14 mouse cellular contexts compared by ENCODE assay signal in genomic region chr7:81854568-81855307, GRCm38 (mm10). TPM values are rescaled to one million over a fixed set of nuclear protein-coding genes. Genes with fewer than 3 reads are reported as not detected.
DNase-seq lines count a peak whose midpoint lies in the region; ATAC-seq and TF ChIP-seq lines count a peak whose summit lies in the region.
"Had no signal": no experiment of that assay in that cellular context is flagged by ENCODE, and none has a peak within 500 bp of the region (broad histone marks: within the 10 kb centered on the region; RNA-seq: fewer than 3 reads in every experiment).

No protein-coding gene starts in this region.

- no peak overlapping the region for H3K4me3 ChIP-seq in embryonic facial prominence, embryonic 14.5 days (ENCODE audit: low read depth, low read length)
- no peak overlapping the region for H3K4me3 ChIP-seq in embryonic facial prominence, embryonic 10.5 days
- 0 out of 2 replicates have a peak overlapping the region, but pooled peaks have one; percentile 2 for H3K4me3 ChIP-seq in liver, postnatal 0 days (ENCODE audit: low read depth, low read length)
- H3K4me3 ChIP-seq: embryonic facial prominence, embryonic 12.5 days; midbrain, embryonic 12.5 days had no signal

- H3K36me3 ChIP-seq in embryonic facial prominence, embryonic 14.5 days (ENCODE audit: control insufficient read depth, insufficient read depth, low read length), result no peaks in the 10 kb centered on the region
- H3K36me3 ChIP-seq in embryonic facial prominence, embryonic 10.5 days (replicated peaks), result no peaks in the 10 kb centered on the region
- H3K36me3 ChIP-seq in liver, postnatal 0 days (replicated peaks; ENCODE audit: insufficient read depth, low read length), result no peaks in the 10 kb centered on the region
- H3K36me3 ChIP-seq: embryonic facial prominence, embryonic 12.5 days; midbrain, embryonic 12.5 days had no signal

- H3K4me1 ChIP-seq in embryonic facial prominence, embryonic 14.5 days (ENCODE audit: control insufficient read depth, insufficient read depth, low read length), result peaks cover 4% of the 10 kb centered on the region; the same call in 1 of the 2 replicates
- H3K4me1 ChIP-seq in embryonic facial prominence, embryonic 10.5 days, result peaks cover 20% of the 10 kb centered on the region
- peaks cover 16% of the 10 kb centered on the region for H3K4me1 ChIP-seq in liver, postnatal 0 days (ENCODE audit: insufficient read depth)

- no peak overlapping the region for H3K4me2 ChIP-seq in embryonic facial prominence, embryonic 14.5 days (ENCODE audit: low read depth, low read length)
- peak overlapping the region; percentile 47 for H3K4me2 ChIP-seq in liver, postnatal 0 days (ENCODE audit: low read depth, low read length)
- H3K4me2 ChIP-seq: embryonic facial prominence, embryonic 12.5 days; midbrain, embryonic 12.5 days had no signal

- TF ChIP-seq CTCF in liver, postnatal 0 days (IDR thresholded peaks at IDR 0.05; ENCODE audit: low read depth), result no peak

- WGBS in embryonic facial prominence, embryonic 14.5 days, result 66% methylated on average over 8 of the region's 8 CpGs
- 82% methylated on average over 8 of the region's 8 CpGs for WGBS in embryonic facial prominence, embryonic 10.5 days
- 30% methylated on average over 8 of the region's 8 CpGs for WGBS in liver, postnatal 0 days (ENCODE audit: insufficient replicate concordance)

- ATAC-seq in embryonic facial prominence, embryonic 14.5 days (ENCODE audit: low read depth), result peak; percentile 59; the same call in 1 of the 2 replicates
- ATAC-seq in liver, postnatal 0 days, result peak; percentile 71

- no peak overlapping the region for H3K27ac ChIP-seq in embryonic facial prominence, embryonic 14.5 days (replicated peaks; ENCODE audit: low read depth, low read length)
- H3K27ac ChIP-seq in embryonic facial prominence, embryonic 10.5 days (replicated peaks), result no peak overlapping the region
- peak overlapping the region; percentile 41 for H3K27ac ChIP-seq in liver, postnatal 0 days (ENCODE audit: low read depth)
- H3K27ac ChIP-seq: embryonic facial prominence, embryonic 12.5 days; midbrain, embryonic 12.5 days had no signal

- no peaks in the 10 kb centered on the region for H3K9me3 ChIP-seq in embryonic facial prominence, embryonic 14.5 days (ENCODE audit: control insufficient read depth, low read length)
- no peaks in the 10 kb centered on the region for H3K9me3 ChIP-seq in embryonic facial prominence, embryonic 10.5 days
- no peaks in the 10 kb centered on the region for H3K9me3 ChIP-seq in liver, postnatal 0 days (ENCODE audit: low read length)
- H3K9me3 ChIP-seq: embryonic facial prominence, embryonic 12.5 days; midbrain, embryonic 12.5 days had no signal

- H3K9ac ChIP-seq in embryonic facial prominence, embryonic 14.5 days (ENCODE audit: low read depth, low read length), result no peak overlapping the region
- H3K9ac ChIP-seq in liver, postnatal 0 days (replicated peaks), result no peak overlapping the region
- H3K9ac ChIP-seq: embryonic facial prominence, embryonic 12.5 days; midbrain, embryonic 12.5 days had no signal

- intact Hi-C loops in left cerebral cortex, postnatal 4 days (cut with DNase I), result no loop called here

- peaks cover 19% of the 10 kb centered on the region for H3K27me3 ChIP-seq in embryonic facial prominence, embryonic 14.5 days (replicated peaks; ENCODE audit: control insufficient read depth, insufficient read depth, low read length)
- peaks cover 40% of the 10 kb centered on the region for H3K27me3 ChIP-seq in embryonic facial prominence, embryonic 10.5 days (replicated peaks; ENCODE audit: low read depth, poor library complexity, severe bottlenecking)
- peaks cover 33% of the 10 kb centered on the region for H3K27me3 ChIP-seq in liver, postnatal 0 days (ENCODE audit: insufficient read depth, low read length)

- 0 out of 2 replicates have a peak, but pooled peaks have one; percentile 4 for TF ChIP-seq EP300 in liver, postnatal 0 days (IDR thresholded peaks at IDR 0.05; ENCODE audit: low read depth)

- peak; percentile 79 for DNase-seq in embryonic facial prominence, embryonic 14.5 days (ENCODE audit: low spot score)
- no peak for DNase-seq in embryonic facial prominence, embryonic 10.5 days (ENCODE audit: low spot score)
- DNase-seq in thymus, postnatal 0 days (ENCODE audit: low spot score), result peak; percentile 11
- DNase-seq in thymus, adult 18-20 months, result no peak
- no peak for DNase-seq in liver, postnatal 0 days
- DNase-seq in kidney, adult 8-10 months, result no peak
- DNase-seq in left cerebral cortex, postnatal 4 days, result no peak
- no peak for DNase-seq in right cerebral cortex, postnatal 4 days
- DNase-seq: adrenal gland, adult 8-10 months; gastrocnemius, postnatal 14 days had no signal

RNA-seq across cellular contexts. Expression of gene Gm10160, which starts 0.9 kb away (rescaled TPM):
- polyA plus RNA-seq in embryonic facial prominence, embryonic 14.5 days (2014; fragmentation: Nextera tagmentation; extraction: Ambion mirVana), result not detected in 2 replicates
- polyA plus RNA-seq in embryonic facial prominence, embryonic 10.5 days (2016; fragmentation: Nextera tagmentation; extraction: Ambion mirVana), result not detected in 2 replicates
- not detected in 2 replicates for polyA plus RNA-seq in thymus, postnatal 0 days (2015; fragmentation: Nextera tagmentation; extraction: Ambion mirVana)
- polyA plus RNA-seq in liver, postnatal 0 days (2015; fragmentation: Nextera tagmentation; extraction: Ambion mirVana), result not detected in 2 replicates
- total RNA-seq in left cerebral cortex, postnatal 4 days (2021), result not detected
- total RNA-seq: adrenal gland, adult 8-10 months; gastrocnemius, postnatal 14 days had no signal
- polyA plus RNA-seq: C2C12; embryonic facial prominence, embryonic 12.5 days; large intestine, adult 2 months; midbrain, embryonic 12.5 days had no signal

RNA-seq across cellular contexts. Expression of gene Tm6sf1, which starts 4.1 kb away (rescaled TPM):
- 34.7 and 50.6 TPM in 2 replicates for polyA plus RNA-seq in embryonic facial prominence, embryonic 14.5 days (2014; fragmentation: Nextera tagmentation; extraction: Ambion mirVana)
- polyA plus RNA-seq in embryonic facial prominence, embryonic 10.5 days (2016; fragmentation: Nextera tagmentation; extraction: Ambion mirVana), result 10.7 and 12.2 TPM in 2 replicates
- 85.4 and 88.0 TPM in 2 replicates for polyA plus RNA-seq in thymus, postnatal 0 days (2015; fragmentation: Nextera tagmentation; extraction: Ambion mirVana)
- 8.7 and 9.0 TPM in 2 replicates for polyA plus RNA-seq in liver, postnatal 0 days (2015; fragmentation: Nextera tagmentation; extraction: Ambion mirVana)
- 10 to 100 TPM; 13.9 to 14.1 TPM for total RNA-seq in left cerebral cortex, postnatal 4 days (2021)

RNA-seq across cellular contexts. Expression of gene Btbd1, which starts 25.5 kb away (rescaled TPM):
- 100 and 109 TPM in 2 replicates for polyA plus RNA-seq in embryonic facial prominence, embryonic 14.5 days (2014; fragmentation: Nextera tagmentation; extraction: Ambion mirVana)
- polyA plus RNA-seq in embryonic facial prominence, embryonic 10.5 days (2016; fragmentation: Nextera tagmentation; extraction: Ambion mirVana), result 56.2 and 58.9 TPM in 2 replicates
- 71.8 and 75.0 TPM in 2 replicates for polyA plus RNA-seq in thymus, postnatal 0 days (2015; fragmentation: Nextera tagmentation; extraction: Ambion mirVana)
- polyA plus RNA-seq in liver, postnatal 0 days (2015; fragmentation: Nextera tagmentation; extraction: Ambion mirVana), result 16.6 and 20.8 TPM in 2 replicates
- 100 to 1,000 TPM; 130 to 133 TPM for total RNA-seq in left cerebral cortex, postnatal 4 days (2021)

Comparison
In these comparisons a context has a peak if more than half of its experiments do, and no peak if none do; other contexts are left out.
1. DNase-seq: peak in embryonic facial prominence, embryonic 14.5 days (single experiment) and thymus, postnatal 0 days (single experiment); none in embryonic facial prominence, embryonic 10.5 days (single experiment), thymus, adult 18-20 months (0 of 2), liver, postnatal 0 days (single experiment), kidney, adult 8-10 months (0 of 2), left cerebral cortex, postnatal 4 days (single experiment) and right cerebral cortex, postnatal 4 days (single experiment).